Mouse (Mus musculus): ENCODE measurements around the gene Itga6.

DNA sequence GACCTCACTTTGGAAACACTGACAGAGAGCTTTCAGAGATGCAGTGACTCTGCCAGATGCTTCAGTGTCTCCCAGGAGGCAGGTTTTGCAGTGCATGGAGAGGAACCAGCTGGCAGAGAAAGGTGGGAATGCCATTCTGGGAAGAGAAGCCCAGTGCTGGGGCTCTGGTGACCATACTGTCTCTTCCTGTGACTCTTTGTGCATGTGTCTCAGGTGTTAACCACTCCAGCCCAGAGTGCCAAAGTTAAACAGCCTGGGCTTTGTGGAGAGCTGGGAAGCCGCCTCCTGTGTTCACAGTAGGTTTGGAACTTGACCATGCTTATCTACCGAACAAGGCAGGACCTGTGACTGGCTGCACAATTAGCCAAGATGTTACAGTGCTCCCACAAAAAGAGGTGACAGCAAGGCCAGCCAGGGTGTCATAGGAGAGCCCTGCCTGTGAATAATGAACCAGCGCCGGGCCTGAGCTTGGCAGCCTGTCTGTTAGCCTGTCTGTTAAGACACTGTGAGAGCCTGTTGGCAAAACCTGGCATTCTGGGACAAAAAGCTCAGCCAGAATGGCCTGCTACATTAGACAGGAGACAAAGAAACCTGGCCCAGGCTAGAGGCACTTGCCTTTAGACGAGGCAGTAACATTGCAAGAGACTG lies 25.9 kb upstream of the Itga6 start:
- TF ChIP-seq CTCF (IDR thresholded peaks at IDR 0.05; ENCODE audit: low read depth): no peak
- TF ChIP-seq EP300 (IDR thresholded peaks at IDR 0.05; ENCODE audit: low read depth): no peak

All from heart, postnatal 0 days (tissue).